Mouse (Mus musculus): ENCODE measurements around the gene Stard8. TPM values are rescaled to one million over a fixed set of nuclear protein-coding genes. Genes with fewer than 3 reads are reported as not detected.

Stard8 gene
- total RNA-seq, 2 experiments from 2014 or later: 27.6 to 33.2 TPM

Other genes with a start within 250 kb of the Stard8 start
- 10 to 100 TPM; 23.4 to 25.6 TPM for gene Ophn1, start 112.2 kb upstream of the Stard8 start, total RNA-seq (2021)
- 10 to 100 TPM; 35.8 to 41.6 TPM for gene Yipf6, start 66.9 kb upstream of the Stard8 start, total RNA-seq (2021)
- gene Efnb1, start 132.9 kb downstream of the Stard8 start, total RNA-seq (2021): 10 to 100 TPM; 48.2 to 53.3 TPM